Mouse (Mus musculus) ES-CJ7 (cell line): ENCODE results near the gene Agbl4.

Experiments used
- DNase-seq: peaks from one replicate; pipeline ENCODE4 v3.0.0; 2011; ENCODE audit warnings: low read depth, low spot score

The Agbl4 gene

DNA sequence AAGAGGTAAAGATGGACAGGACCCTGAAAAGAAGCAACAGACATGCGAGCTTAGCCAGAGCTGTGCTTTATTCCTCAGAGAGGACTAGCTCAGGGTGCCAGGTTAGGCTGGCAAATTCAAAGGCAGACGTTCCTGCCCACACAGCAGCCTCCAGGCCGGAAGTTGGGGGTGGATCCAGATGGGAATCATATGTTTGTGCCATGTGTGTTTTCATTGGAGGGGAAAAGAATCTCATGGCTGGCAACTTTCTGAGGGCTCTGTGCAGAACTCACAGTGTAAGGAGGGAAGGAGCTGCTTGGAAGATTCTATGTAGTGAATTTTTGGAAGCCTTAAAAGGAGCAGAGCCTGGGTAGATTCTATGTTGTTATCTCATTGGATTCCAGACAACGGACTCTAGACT is 519.1 kb downstream of the Agbl4 start:
- no peak for DNase-seq

DNA sequence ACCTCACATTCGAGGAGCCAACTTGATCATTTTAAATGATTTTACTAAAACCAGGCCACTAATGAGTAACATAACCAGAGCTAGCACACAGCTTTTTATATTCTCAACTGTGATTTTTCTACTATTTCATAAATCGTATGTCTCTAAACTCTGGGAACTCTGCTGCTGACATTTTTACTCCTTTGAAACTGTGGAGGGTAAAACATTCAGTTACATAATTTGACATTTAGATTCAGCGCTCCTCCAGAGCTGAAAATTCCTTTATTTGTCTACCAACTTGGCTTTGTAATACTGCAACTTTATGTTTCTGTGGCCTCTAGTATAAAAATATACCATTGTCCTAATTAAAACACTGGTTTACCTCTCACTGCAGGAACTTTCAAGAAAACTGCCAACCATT is 523.6 kb downstream of the Agbl4 start:
- DNase-seq, result no peak

DNA sequence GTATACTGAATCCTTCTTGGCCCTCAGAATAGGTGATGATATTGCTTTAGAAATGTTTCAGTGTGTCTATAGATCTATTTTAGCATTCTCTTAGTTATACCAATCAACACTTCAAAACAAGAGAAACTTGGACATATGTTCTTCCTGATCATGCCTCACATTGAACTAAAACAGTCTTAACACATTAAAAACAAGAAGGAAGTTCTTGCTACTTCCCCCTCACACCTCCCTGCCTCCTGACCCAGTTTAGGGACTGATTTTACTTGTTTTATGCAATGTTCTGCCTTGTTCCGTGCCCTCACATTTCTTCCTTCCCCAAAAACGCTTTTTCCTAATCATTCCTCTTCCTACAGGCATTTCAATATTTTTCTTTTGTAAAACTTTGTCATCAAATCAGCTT is 604.2 kb downstream of the Agbl4 start:
- no peak for DNase-seq

DNA sequence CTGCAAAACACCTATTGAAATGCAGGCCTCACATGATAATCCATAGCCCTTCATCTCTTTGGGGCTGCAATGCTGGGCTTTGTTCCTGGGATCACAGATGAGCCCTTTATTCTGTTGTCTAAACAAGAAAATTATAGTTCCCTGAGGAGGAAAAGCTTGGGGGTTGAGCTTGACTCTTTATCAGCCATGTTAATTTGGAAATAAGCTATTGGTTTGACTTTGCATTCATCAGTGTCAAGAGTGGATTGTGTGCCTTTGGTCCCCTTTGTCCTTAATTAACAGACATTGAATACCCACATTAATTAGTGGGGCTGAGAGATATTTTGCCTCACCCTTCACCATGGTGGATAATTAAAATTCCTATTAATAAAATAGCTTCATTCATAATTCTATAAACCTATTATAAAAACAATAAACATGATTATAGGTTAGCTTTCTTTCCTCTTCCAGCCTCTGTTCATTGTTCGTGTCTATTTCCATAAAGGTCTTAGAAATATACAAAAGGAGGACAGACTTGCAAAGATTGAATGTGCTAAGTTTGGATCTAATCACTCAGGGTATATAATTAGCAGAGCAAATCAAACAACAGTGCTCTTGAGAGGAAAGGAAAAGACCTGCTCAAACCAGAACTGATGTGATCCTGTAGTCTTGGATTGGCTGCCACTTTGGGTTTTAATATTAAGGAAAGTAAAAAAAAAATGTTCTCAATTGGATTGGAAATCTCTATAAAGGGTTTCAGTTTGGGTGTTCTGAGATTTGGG is 607.4 kb downstream of the Agbl4 start:
- DNase-seq, result no peak

DNA sequence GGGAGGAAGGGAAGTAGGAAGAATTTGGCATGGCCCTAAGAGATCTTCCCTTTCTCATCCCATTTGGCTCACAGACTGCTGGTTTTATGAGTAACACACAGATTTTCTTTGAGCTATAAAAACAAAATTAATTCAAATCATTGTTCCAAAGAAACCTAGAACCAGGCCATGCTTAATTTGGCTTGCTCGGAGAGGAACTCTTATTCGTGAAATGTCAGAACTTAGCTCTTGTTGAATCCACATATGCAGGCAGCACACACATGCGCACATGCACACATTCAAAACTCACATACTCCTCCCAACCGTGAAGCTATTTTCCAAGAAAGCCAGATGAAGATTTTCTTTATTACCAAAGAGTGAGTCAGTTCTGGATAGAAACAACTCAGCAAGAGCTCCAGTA is 621.9 kb downstream of the Agbl4 start:
- no peak for DNase-seq

DNA sequence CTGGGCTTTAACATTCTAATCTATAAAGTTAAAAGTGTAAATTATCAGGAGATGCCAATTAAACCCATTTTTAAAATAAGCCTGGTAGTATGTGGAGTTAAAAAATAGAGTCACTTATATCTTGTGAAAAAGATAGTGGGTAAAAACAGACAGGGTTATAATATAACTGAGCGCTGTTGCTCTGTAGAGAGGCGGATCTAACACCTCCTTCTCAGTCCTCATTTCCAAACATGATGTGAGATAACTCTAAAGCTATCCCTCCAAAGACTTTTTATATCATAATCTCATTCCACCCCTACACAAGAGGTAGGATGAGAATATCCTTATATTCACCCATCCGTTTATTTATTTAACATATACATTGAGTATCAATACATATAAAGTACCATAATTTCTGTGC is 669.9 kb downstream of the Agbl4 start:
- DNase-seq, result no peak

DNA sequence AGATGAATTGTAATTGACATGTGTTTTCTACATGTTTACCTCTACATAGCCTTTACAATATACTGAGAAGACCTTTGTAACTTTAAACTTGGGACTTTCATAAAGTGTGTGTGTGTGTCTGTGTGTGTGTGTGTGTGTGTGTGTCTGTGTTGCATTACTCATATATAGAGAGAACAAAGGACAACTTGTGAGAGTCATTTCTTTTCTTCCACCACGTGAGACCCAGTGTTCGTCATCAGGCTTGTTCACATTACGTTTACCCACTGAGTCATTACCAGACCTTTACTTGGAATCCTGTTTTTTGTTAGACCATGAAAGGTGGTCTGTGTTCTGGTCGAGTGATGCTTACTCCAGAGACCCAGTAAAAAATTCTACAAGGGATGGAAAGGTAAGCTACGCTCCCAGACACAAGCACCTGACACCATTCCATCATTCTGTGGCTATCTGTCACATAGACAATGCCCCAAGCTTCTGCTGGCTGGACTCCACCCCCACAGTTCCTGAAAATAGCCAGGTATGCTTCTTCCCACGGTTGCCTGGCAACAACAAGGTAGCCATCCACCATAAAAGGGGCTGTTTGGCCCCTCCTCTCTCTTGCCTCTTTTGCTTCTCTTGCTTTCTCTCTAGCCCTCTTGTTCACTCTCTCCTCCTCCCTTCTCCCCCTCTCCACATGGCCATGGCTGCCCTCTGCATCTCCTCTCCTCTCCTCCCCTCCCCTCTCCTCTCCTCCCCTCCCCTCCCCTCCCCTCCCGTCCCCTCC is 676.5 kb downstream of the Agbl4 start:
- peak; percentile 13 for DNase-seq

DNA sequence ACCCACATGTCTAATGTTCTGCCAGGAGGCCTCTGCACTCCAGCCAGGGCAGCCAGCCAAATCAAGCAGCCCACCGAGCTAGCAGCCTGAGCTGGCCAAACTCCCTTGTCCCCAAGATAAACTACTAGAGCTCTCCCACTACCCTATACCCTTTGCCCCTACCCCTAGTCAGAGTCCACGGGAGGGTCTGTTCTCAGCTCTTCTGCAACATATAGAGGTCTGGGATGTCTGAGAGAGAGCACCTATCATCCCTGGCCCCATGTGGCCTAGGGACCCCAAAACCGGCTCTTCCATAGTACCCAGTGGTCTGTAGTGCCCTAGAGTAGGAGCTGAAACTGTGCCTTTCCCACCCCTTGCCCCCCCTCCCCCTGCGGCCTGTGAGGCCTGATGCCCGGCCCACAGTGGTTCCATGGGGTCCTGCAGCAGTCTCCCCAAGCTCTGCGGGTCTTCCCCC is 677.3 kb downstream of the Agbl4 start:
- DNase-seq, result no peak

DNA sequence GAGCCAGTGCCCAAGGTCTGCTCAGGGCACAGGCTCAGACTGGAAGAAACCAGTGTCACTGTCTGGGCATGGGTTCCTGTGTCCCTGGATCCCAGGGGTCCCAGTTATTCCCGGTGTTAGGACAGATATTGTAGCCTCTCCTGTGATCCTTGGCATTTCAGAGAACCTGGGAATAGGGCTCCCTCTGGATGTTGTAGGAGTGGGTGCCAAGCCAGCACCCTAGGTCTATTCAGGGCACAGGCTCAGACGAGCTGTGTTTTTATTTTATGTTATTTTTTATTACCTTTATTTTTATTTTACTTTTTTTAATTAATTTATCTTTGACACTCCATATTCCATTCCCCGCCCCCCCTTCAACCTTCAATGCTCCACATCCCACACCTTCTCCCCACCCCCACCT is 680.3 kb downstream of the Agbl4 start:
- DNase-seq, result no peak

DNA sequence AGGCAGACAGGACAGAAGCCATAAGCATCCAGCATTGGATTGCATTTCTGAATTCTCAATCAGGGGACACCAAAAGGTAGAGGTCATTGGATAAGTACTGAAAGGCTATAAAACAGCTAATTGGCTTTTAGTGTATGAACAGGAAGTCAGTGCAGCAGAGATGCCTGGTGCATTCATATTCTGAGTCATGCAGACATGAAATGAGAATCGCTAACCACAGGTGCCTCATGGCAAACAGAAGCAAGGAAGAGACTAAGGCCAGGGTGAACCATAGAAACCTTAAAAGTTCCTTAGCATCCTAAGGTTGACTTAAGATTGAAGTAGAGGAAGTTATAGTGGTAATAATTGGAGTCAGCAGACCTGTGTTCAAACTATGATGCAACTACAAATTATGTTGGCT is 687.9 kb downstream of the Agbl4 start:
- no peak for DNase-seq

DNA sequence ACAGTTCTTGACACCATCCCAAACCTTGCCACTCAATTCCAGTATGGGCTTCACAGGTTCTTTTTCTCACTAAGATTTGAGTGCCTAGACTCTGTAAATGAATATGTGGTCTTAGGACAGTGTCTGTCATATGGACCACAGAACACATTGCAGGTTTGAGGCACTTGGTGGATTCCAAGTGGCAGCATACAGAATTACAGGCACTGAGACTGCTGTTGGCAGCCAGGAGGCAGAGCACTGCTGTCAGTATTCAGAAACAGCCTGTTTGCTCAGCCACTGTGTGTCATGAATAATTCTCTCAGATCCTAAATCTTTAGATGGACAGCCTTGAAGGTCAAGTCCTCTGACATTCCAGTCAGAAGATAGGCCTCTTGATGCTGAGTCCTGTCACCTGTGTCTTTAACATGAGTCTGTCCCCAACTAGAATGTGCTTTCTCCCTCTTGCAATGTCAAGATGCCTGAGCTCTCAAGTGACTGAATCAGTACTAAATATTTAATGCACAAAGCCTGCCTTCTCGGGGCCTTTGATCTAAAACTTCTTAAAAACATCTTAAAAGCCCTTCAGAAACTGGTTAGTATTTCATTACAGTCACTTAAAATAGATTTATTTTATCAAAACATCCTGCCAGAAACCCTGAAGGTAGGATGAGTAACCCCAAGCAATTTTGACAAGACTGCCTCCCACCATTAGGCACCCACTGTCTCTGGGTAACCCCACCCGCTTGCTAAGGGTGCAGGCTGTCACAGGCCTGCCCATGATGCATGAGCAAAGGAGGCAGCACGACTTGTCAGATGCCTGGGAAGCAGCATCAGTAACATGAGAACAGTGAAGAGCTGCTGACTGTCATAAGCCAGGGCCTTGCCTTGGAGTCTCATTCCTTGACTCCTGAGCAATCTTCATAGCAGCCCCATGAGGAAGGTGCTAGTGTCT is 739.0 kb downstream of the Agbl4 start:
- DNase-seq, result peak; percentile 14

DNA sequence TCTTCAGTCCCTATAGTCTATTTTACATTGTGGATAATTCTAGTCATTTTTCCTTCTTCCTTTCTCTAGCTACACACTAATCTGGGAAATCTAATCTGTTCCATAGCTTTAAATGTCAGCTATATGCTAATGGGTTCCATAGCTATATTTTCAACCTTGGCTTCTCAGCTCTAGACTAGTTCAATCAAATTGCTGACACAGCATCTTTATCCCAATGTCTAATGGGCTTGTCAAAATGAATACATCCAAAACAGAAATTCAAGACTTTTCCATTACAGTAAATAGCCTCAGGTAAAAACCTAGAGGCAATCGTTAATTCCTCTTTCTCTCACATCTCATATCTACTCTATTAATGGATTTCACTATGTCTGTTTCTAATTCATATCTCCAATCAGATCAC is 750.3 kb downstream of the Agbl4 start:
- no peak for DNase-seq

DNA sequence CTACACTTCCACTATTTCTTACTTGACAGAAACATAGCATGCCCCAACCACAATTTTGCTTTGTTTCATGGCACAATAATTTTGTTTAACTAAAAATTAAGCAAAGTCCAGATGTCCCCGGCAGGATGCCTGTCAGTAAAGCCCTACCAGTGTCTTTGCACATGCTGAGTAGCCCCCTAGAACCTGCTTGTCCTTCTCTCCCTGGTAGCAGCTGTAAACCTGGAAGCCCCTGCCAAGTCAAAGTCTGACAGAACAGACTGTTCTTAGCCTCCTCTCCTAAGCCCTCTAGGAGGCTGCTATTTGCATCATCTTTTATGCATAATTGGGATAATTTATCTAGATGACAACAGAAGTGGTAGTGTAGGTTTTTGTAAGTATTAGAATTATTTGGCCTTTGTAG is 758.4 kb downstream of the Agbl4 start:
- DNase-seq, result no peak

DNA sequence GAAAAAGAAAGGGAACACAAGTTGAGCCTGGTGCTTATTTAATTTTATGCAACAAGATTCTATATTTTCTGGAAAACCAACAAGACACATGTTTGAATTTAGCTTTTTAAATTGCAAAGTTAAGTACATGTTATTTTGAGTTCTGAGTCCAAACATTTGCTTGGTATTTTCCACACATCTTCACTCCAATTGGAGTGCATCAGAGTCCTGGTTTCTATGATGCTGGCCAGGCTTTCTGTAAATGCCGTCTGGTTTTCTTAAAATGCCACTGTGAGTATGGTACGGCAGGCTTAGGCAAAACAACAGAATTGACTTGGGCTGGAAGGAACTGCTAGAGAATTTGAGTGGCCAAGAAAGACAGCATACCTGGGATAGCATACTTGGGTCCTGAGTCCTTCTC is 784.0 kb downstream of the Agbl4 start:
- DNase-seq, result no peak

DNA sequence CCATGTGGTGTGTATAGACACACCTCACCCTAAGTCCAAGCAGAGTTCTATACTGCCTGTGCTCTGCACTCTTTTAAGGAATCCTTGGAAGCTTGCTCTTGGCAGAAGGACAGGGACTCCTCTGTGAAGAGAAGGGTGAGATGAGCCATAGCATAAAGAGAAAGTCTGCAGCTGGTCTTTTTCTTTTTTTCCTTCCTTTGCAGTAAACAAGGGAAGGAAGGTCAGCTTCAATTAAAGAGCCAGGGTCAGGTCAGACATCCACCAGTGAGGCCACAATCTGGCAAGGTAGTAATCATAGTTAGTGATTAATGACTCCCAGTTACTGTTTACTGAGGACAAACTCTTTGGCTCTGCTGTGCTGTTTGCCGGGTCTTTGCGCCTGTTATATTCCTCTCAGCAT is 802.6 kb downstream of the Agbl4 start:
- no peak for DNase-seq

DNA sequence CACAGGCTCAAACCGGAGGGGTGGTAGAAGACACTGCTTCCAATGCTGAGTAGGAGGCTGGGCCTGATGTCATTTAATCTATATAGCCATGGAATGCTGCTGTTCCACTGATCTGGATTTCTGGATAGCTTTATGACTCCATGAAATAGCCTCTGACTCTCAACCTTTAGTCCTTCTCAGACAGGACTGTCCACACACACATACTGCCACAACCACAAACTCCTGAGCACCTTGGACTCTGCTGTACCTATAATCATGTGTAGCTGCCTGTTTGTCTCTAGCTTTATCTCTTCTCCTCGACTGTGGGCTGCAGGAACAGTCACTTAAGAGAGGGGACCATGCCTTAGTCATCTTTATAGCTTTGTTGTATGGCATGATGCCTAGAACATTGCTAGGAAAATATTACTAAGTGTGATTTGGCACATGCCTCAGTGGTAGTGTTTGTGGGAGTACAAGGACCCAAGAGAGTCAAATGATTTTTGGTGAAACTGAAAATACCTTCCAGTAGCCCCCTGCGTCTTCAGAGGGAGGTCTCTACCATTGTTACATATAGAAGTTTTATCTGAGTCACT is 817.8 kb downstream of the Agbl4 start:
- no peak for DNase-seq

DNA sequence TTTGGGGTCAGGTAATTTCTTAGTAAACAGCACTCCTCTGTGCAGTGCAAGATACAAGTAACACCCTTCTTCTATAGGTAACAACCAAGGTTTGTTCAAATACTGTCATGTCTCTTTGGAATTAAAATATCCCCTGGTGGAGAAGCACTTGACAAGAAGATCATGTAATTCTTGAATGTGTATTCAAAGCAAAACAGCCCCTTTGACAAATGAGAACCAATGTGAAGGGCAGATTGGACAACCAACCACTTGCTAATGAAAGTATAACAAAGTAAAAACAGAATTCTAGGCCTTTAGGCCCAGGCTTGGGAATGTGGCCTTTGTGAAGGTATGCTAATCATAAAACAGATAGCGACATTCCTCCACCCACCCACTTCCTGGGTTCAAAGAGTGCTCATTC is 821.6 kb downstream of the Agbl4 start:
- DNase-seq, result peak; percentile 21

DNA sequence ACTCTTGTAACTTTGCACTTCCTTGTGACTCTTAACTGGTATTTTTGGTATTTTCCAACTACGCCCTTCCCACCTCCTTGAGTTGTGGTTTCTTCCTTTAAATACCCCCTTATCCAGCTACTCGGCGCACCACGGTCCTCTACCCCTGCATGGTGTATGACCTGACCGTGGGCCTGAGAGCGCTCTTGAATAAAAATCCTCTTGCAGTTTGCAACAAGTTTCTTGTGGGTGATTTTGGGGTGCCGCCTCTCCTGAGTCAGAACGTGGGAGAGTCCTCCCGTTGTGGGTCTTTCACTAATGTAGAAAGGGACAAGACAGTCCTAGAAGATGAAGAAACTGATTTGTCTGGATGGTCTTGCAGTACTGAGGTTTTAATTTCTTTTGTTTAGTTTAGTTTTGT is 822.1 kb downstream of the Agbl4 start:
- peak; percentile 16 for DNase-seq

DNA sequence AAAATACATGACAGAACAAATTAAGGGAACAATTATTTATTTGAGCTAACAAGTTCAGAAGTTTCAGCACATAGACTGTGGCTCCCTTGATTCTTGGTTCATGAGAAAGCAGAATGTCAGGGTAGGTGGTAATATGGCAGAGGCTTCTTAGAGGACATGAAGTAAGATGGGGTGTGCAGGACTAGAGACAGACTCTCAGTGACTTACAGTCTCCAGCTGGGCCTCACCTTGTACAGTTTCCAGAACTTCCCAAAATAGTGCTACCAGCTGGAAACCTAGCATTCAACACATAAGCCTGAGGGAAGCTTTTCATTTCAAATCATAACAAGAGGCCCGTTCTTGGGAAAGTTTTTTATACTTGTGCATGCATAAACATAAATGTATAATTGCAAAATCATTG is 836.4 kb downstream of the Agbl4 start:
- DNase-seq, result no peak

DNA sequence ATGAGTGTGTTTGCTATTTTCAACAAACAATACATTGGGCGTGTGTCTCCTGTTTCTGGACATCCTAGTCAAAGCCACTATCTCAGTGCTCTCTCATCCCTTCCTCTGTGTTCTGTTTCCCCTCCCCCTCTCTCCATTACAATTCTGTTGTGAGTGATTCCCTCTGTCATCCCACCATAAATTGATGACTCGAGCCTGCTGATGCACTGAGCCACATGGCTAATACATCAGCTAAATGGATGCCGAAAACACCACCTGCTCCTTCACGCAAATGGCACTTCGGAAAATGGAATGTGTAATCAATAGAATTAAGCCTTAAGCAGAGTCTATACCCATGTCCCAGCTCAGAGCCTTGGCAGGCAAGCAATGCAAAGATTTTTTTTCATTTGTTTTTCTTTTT is 854.5 kb downstream of the Agbl4 start:
- no peak for DNase-seq

DNA sequence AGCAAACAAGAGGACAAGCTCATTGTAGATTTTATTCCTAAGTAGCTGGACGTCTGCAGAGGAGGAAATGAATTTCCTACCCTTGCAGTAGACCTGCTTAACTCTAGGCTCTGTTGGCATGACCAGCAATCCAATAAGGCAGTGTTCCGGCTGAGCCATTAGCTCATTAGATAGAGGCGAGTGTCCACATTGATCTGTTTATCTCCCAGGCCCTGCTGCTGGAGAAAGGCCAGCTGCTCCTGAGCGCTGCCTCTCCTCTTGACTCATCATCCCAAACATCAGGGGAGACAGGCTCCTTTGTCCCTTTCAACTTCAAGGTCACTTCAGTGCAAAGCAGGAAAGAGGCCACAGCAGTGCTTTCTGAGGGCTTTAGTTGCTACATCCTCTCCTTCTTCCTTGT is 858.0 kb downstream of the Agbl4 start:
- no peak for DNase-seq

DNA sequence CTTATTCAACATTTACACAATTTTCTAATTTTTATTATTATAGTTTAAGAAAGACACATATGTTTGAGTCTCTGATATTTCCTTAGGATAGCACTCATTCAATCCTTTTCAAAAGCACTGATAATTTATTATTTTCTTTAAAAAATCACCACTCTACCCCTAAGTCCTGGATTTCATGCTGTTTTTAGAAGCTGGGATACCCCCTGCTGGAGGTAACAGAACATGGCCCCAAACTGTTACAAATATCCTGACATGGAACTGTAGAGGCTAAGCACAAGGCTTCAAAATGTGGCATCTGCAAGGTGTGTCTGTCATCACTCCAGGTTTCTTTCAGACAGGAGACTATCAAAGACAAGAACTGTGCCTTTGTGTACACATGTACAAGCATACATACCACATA is 859.5 kb downstream of the Agbl4 start:
- no peak for DNase-seq
